Mouse (Mus musculus): ENCODE measurements around the gene Exosc7.

Gene Exosc7

DNA sequence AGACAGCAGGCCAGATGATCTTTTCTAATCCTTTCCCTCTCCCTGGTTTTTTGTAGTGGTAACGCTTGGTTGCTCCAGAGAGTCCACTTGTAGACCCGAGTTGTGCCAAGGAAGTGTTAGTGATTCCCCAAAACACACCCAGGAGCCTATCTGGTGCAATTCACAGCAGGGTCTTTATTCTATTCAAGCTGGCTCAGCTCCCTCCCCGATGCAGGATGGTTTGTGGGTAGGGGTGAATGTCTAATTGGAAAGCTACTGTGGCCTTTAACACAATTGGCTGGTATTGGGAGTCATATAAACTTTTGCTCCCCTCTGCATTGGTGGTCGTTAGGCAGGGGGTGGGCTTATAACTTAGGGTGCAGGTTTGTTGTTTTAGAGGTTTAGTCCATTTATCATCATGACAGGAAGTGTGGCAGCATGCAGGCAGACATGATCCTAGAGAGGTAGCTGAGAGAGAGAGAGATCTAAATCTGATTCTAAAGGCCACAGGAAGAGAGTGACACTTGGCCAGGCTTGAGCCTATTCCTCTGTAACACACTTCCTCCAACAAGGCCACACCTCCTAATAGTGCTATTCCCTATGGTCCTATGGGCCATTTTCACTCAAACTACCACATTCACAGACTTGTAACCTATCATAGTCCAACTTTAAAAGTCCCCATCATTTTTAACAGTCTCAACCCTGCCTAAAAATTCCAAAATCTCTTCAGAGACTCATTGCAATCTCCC lies 27.0 kb downstream of the Exosc7 start:
- DNase-seq = no peak

DNA sequence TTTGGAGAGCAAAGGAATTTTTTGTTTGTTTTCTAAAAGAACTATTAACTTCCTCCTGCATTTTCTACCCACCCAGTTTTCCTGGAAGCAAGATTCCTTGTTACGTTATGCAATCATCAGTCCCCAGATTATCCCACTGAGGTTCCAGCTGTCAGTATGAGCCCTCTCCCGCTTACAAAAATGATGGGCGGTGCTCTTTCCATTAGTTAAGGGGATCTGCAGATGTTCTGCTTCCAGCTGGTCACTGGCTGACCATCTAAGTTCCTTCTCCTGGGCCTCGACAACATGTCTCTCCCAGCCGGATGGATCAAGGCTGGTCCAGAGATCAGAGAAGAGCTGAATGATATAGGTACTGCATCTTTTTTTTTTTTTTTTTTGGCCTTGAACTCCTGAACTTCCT lies 35.4 kb downstream of the Exosc7 start:
- no peak for DNase-seq

DNA sequence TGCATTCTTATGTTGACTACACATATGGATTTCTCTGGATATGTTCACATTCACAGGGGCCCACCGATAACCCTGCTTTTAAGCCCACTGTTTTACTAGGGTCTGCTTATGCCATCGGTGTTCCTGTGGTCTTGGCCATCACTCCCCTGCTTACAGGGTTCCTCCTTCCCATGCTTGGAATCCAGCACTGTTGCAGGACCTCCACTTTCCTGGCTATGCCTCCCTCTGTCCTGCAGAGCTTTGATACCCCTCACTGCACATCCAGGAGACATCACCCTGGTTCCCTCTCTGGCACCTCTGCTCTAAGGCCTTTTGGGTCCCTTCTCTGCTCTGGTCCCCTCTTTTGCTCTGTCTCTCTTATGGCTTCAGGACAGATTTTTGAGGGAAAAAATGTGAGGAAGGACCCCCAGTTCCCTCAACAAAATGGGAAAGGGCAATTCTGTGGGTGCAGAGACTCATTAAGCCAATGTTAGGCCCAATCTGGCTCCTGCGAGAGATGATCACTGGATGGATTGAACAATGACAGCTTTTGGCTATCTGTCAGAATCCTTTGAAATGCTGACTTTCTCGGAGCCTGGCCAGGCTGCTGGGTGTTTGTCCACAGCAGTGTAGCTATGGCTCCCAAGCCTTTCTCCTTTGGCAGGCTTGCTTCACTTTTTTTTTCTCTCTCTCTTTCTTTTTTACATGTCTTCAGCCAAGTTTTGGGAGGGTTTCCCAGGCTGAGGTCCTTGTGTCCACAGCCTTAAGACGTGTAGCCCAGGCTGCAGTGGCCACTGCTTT lies 37.4 kb downstream of the Exosc7 start, which contains the start of gene Clec3b:
Clec3b (plus strand) TSS at position 706 of the 780 bp plus-strand sequence.
- DNase-seq = no peak

DNA sequence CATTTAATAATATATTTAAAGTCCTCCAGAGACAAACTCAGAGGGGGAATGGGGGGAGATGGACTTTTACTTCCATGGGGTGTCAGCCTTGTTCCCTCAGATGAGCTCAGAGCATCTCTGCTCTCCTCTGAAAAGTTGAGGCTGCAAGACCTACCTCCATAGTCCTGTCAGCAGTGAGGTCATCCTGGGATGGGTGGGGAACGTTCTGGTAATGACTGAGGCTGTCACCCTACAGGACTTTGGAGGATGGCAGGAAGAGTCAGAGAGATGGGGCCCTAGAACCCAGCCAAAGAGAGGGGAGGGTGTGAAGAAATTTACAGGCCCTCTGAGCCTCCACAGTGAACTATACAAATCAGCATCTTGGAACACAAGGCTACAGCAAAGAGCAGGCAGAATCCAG lies 38.5 kb downstream of the Exosc7 start:
- DNase-seq = no peak

DNA sequence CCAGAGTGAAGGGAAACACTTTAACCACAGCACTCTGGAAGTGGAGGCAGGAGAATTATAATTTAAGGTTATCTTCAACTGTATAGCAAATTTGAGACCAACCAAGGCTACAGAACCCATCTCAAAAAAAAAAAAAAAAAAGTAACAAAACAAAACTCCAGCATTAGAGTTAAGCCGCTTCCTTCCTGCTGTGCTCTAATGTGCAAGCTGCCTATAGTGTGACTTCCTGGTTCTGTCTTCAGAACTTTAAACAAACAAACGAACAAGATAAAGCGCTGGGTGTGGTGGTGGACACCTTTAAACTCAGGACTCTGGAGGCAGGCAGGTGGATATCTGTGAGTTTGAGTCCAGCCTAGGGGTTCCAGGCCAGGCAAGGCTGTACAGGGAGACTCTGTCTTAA lies 39.0 kb downstream of the Exosc7 start:
- no peak for DNase-seq

DNA sequence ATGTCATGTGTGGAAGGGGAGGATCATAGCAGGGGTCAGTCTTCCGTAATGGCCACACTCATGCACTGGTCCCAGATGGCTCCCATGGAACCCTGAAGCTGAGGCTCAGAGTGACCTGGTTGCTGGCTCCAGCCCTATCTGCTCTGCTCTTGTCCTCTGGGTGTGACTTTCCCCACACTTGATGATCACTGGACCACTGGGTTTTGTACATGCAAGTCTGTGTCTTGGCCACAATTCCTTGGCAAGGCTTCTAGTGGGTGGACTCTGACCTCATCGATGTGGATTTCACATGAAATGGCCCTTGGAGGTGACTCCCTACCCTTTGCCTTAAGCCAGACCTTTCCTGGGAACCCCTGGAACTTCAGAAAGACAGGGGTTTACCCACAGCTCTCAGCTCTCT lies 40.1 kb downstream of the Exosc7 start:
- DNase-seq = peak; percentile 33

DNA sequence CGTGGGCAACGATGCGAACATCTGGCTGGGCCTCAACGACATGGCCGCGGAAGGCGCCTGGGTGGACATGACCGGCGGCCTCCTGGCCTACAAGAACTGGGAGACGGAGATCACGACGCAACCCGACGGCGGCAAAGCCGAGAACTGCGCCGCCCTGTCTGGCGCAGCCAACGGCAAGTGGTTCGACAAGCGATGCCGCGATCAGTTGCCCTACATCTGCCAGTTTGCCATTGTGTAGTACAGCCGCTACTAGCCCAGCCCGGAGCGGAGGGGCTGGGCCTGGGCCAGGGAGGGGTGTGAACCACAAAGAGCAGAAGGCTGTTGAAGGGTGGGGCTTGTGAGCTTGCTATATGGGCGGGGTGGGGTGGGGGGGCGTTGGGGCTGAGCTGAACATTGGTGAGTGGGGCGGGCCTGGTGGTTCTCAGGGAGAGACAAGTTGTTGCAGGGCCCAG lies 43.9 kb downstream of the Exosc7 start:
- peak; percentile 51 for DNase-seq

DNA sequence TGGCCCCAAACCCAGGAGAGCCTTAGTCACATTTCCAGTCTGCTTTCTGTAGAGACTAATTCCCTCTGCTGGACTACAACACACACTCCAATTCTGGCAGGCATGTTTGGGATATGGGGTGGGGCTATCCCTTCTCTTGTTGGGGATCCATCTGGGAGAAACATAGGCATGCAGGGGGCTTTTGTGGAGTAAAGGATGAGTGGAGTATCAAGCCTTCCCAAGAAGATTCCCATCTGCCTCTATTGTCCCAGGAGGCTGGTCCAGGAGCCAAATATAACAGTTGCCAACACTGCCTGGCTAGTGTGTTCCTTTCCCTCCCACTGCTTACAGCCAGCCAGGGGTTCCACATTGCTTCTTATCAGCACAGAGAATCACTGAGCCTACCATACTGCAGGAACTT lies 44.7 kb downstream of the Exosc7 start:
- DNase-seq = no peak

DNA sequence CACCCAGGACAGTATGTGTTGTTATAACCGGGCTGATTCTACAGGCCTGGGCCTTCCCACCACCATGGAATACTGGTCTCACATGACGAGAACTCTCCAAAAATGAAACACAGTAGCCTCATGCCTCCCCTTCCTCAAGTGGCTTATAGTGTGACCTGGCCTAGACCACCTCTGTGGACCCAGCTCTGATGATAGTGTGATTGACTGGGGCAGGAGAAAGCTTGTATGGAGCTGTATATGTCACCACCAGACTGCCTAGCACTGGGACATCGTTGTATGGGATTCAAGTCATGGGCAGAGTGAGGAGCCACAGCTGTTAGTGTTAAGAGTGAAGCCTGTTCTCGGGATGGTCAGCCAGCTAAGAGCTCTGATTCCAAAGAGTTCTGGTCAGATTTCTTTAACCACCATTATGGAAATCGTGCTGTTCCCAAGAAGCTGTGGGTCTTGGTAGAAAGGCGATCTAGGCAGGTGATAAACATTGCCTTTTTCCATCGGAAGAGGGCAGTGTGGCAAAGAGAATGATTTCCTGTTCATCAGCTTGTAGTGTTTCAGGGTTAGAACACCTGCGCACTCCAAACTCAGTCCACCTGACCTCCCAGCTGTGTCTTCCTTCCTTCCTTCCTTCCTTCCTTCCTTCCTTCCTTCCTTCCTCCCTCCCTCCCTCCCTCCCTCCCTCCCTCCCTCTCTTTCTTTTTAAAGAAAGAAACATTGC lies 45.3 kb downstream of the Exosc7 start:
- DNase-seq = peak; percentile 46

DNA sequence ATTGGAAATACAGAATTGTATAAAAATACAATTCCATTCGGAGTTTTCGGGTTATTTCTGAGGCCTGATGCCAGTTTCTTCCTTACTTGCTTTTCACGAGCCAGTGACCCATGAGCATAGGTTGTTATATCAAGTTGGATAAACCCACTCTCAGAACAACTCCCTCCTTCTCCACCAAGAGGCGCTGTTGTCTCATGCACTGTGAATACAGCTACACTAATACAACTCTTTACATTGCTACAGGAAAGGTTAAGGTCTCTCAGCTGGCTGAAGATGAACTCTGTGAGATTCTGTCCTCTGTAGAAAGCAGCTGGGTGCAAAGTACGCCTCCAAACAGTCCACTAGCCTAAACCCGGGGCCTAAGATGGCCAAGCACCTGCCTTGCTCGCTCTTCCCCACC lies 46.3 kb downstream of the Exosc7 start:
- peak; percentile 78 for DNase-seq

DNA sequence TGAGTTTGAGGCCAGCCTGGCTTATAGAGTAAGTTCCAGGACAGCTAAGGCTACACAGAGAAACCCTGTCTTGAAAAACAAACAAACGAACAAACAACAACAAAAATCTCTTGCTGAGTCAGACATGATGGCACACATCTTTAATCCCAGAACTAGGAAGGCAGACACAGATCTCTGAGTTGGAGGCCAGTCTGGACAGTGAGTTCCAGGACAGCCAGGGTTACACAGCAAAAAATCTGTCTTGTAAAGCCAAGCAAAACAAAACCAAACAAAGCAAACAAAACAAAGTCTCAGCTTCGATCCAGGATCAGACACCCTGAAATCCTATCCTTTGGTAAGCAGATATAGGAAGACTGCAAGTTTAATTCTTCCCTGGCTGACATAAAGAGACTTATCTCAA lies 48.8 kb downstream of the Exosc7 start:
- no peak for DNase-seq

DNA sequence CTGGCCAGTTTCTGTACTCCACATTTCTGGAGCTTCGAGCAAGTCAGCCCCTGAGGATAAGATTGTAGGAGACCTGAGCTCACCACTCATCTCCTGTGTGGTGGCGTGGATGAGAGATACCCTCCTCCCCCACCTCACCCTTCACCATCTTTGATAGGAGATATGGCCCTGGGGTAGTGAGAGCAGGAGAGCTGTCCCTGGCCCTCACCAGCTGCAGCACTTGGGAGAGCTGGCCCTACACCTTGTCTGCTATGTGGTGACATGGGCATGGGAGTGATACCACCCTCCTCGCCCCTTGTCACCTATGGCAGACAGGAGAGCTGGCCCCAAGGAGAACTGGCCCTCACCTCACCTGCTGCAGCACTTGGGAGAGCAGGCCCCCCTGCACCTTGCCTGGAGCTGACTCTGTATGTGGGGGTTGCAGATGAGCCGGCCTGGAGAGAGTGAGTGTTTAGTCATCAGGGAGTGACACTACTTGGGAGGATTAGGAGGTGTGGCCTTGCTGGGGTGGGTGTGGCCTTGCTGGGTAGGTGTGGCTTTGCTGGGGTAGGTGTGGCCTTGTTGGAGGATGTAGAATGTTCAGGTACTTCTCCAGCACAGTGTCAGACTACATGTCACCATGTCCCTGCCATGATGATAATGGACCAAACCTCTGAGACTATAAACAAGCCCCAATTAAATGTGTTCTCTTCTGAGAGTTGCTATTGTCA lies 50.1 kb downstream of the Exosc7 start:
- no peak for DNase-seq

DNA sequence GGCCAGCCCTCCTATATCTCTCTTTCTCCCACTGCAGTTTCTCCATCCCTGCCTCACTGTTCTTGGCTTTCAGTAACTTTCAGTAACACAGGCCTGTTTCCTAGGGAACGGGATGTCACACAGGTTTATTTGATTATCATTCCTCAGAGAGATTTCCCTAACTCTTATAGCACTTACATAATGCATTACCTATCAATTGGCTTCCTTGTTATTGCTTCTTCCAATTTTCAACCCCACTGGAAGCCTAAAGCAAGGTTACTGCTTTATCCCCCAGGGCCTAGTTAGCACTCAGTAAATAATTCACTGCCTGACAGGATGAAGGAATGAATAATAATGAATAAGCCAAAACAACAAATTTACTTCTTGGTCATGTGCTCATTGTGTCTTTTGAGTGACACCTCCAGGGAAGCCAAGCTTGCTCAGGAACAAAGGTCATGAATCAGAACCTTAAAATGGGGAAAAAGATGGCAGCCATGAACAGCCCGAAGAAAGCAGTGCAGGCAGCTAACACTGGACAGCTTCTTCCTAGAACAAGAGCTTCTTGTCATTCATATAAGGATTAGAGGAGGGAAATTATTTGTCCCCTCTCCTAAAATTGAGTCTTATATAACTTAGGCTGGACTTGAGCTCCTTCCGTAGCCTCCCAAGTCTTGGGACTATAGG lies 52.9 kb downstream of the Exosc7 start:
- no peak for DNase-seq

DNA sequence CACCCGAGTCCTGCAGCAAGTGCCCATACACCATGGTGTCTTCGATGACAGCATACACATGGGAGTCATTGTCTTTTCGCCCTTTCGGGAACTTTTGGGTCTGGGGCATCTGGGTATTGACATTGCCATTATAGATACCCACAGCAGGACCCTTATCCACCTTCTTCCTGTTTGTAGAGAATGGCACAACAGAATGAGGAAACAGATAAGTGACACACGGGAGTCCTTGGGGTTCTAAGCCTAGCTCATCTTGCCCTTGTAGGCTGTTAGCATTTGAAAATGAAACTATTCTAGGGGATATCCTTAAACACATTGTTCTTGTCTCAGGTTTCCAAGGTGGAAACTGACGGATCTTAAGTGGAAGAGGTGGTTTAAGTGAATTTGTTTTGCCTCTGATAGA lies 60.7 kb downstream of the Exosc7 start:
- DNase-seq = no peak

DNA sequence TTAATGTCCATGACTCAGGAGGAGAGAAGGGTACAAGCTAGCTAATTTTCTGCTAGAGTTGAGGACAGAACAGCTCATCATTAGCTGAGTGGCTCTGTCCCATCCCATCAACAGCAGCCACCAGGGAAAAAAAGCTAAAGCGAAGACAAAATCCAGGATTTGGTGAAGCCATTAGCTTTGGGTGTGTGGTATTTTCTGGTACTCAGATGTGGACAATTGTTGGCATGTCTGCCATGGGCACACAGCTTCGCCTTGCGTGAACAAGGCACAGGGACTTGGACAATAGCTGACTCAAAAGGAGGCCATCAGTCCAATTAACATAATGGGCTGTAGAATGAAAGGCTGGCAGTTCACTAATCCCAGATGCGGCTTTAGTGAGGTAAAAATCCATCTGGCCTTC lies 61.3 kb downstream of the Exosc7 start:
- no peak for DNase-seq

DNA sequence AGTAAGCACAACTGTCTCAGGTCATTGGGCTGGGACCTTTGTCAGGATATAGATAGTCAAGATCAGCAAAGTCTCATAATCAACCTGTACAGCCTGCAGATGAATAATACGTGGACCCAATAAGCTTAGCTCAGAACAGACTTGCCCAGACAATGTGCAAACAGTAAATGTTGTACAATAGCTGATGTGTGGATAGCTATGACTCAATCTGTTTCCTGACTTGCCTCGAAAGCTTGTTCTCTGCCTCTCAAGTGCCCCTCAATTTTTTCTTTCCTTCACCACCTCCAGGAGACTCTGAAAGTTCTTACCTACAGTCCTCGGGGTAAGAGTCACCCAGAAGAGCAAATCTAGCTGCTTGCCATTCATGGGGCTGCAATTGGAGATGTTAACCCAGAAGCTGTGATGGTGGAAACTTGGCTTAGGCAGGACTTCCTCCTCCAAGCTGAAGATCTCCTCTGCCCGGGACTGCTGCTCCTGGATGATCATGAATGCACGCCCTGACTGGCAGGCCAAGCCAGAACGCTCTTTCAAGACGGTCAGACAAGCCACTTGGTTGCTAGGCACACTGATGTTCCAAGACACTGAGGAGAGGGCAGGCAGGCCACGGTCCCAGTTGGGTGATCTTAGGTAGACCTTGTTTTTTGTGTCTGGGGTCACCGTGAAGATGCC lies 64.5 kb downstream of the Exosc7 start:
- no peak for DNase-seq

DNA sequence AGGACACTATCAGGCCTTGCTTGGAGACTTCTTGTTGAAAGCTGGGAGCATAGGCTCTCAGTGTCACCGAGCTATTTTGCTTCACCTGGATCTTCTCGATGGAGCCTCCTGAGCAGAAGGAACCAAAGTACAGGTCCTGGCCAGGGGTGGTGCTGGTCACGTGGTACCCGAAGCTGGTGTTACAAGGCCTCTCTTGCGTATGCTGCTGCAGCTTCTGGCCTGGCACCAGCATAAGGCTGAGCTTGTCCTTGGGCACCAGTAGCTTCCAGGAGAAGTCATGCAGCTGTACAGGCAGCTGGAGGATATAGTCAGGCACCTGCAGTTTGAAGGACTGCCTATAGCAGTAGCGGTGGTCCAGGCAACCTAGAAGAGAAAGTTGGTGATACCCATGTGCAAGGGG lies 67.0 kb downstream of the Exosc7 start:
- peak; percentile 39 for DNase-seq

DNA sequence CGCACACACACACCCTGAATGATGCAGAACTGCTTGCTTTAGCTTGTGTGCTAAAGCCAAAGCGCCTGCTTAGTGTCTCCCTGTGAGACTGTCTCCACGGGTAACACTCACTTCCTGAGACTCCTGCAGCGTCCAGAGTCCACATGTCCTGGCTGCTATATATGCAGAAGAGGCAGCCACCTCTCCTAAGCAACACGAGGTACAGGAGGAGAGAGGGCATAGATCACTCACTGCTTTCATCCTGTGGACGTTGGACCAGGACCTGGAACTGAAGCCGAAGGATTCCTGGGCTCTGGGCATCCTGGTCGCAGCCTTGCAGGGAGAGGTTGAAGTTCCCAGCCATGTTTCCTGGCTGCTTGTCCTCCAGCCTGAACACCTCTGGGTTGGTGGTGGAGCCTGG lies 70.2 kb downstream of the Exosc7 start:
- peak; percentile 59 for DNase-seq

DNA sequence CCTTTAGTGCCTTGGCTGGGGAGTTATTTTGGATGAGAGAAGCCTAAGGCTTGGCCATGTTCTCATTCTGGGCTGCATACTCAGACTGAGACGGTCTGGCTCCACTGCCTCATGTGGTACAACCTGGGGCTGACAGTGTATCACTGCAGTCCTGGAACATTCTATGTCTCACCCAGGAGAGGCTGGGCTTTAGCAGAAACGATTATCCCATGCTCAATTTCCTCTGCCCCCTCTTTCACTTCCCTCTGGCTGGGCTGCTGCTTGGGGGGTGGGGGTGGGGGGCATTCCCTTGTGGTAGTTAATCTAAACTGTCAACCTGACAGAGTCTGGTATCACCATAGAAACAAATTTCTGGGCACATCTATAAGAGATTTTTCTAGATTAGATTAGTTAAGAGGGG lies 72.5 kb downstream of the Exosc7 start:
- no peak for DNase-seq
